Mouse (Mus musculus): ENCODE measurements around the gene Pex5l. TPM values are rescaled to one million over a fixed set of nuclear protein-coding genes. Genes with fewer than 3 reads are reported as not detected.

Gene Pex5l
- polyA plus RNA-seq, 1 experiment = 0.92 TPM

DNA sequence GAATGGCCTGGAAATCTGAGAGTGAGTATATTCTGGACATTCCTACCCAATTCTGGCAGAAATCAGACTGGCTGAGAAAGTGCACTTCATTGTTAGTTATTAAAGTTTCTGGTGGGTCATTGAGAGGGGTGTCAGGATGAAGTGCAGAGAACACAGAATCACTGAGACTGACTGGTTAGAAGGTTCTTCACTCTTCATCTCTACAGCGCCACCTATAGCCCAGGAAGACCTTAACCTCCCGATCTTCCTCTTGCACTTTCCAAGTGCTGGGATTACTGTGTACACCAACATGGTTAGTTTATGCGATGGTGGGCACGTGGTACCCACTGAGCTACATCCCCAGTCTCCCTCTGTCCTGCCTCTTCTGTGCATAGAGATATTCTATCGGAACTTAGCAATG is 195.6 kb downstream of the Pex5l start:
- DNase-seq (ENCODE audit: low read depth) = no peak

GRCm38 (mm10) chr3:32939802-32940501 is 203.1 kb downstream of the Pex5l start:
- no peak for DNase-seq (ENCODE audit: low read depth)

- DNase-seq (ENCODE audit: low read depth) = no peak
Measured at GRCm38 (mm10) chr3:32924168-32924567, 218.9 kb downstream of the Pex5l start.

GRCm38 (mm10) chr3:32910071-32910551 is 232.9 kb downstream of the Pex5l start:
- DNase-seq (ENCODE audit: low read depth) = no peak

GRCm38 (mm10) chr3:32908400-32908799 is 234.6 kb downstream of the Pex5l start:
- no peak for DNase-seq (ENCODE audit: low read depth)

DNA sequence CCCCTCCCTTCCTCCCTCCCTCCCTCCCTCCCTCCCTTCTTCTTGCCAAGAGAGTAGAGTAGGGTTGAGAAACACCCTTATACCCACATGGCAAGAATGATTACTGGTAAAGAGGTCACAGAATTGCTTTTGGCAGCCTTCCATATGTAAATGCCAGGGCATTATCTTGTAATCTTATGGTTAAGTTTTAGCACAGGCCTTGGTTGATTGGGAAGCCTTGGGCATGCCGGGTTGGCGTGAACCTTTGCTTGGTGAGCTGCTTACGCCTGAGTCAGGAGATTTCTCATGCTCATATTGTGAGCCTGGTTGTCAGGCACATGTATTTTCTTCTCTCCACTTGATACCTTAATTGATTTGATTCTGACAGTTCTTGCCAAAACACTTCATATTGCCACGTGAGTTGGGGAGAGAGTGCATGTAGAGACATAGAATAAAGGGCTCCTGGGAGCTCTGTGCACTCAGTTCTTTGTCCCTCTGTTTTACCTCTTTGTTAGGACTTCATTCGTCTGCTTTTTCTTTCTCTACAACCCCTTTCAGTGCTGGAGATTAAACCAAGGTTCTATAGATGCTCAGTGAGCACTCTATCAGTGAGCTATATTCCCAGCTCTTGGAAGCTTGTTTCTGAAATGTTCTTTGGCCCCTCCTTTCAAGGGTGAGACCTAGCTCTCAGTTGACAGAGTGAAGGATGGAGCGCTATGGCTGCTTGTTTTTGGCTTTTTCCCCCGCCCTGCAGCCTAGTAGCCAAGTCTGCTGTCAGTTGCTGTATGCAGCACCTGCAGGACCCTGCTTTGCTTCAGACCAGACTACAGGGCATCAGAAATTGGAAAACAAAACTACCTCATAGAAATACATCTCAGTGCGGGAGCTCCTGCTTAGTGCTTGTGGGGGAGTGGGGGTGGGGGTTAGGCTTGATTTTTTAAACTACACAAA is 236.9 kb downstream of the Pex5l start:
- peak; percentile 9 for DNase-seq (ENCODE audit: low read depth)

DNA sequence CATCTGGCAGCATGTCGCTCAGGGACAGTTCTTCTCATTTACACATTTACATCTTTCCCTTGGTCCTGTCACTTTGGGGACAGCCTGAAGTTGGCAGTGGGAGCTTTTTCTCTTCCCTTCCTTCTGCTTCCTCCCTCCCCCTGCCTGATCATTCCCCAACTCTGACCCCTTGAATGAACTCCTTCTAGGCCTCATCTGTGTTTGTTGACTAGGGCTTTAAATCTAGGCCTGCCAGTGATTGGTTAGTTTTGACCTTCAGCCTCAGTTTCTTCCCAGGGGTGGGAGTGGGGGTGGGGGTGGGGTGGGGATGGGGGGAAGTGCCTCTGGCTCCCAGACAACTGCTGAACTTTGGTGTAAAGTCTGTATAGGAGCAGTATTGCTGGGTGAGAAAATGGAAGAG is 238.4 kb downstream of the Pex5l start:
- DNase-seq (ENCODE audit: low read depth) = no peak

DNA sequence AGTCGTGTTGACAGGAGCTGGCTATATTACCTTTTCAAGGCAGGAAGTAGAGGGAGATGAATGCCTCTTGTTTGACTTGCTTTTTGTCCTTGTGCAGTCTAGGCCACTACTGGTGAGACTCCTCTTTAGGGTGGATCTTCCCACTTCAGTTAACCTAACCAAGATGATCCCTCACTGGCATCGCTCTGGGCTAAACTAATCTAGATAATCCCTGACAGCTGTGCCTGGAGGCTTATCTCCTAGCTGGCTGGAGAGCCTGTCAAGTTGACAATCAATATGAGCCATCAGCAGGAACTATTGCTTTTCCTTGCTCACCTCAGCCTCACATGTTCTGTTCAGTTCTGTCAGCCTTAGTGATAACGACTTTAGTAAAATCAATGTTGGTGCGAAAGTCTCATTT is 239.6 kb downstream of the Pex5l start:
- DNase-seq (ENCODE audit: low read depth) = no peak
